Mouse (Mus musculus): Measurements from ENCODE around the gene Fat2.

Gene Fat2

GRCm38 (mm10) chr11:55336101-55336891 is at the start of gene Fat2:
Gene Fat2 (minus strand): TSS chr11:55336564.
- DNase-seq: no peak

DNA sequence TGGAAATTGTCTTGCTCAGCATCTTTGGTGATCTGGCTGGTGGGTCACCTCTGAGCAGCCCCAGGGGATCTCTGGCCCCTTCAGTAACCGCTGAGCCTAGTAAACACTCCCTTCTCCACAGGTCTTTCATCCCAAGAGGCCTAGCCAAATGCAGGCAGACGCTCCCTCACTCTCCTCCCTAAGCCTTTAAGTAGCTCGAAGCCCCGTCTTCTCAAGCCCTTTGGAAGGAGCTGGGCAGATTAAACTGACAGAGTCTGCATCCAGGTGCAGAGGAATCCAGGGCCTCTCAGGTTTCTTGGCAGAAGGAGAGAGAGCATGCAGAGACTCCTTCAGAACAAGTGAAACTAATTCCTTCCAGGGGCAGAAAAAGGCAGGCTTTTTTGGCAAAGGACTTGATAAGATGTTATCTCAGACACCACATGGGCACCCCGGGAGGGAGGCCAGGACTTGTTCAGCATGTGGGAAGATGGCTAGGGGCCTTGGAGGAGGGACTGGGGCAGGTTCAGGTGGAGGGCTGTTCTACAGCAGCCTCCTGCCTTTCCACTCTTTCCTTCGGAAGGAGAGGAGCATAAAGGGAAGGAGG is 47.2 kb upstream of the Fat2 start:
- DNase-seq: no peak

GRCm38 (mm10) chr11:55380908-55381307 is 44.5 kb upstream of the Fat2 start:
- no peak for DNase-seq

GRCm38 (mm10) chr11:55378371-55378770 is 42.0 kb upstream of the Fat2 start:
- DNase-seq: no peak

- peak; percentile 13 to 23 for DNase-seq
These were observed 37.5 kb upstream of the Fat2 start for GRCm38 (mm10) chr11:55373838-55374237.

DNA sequence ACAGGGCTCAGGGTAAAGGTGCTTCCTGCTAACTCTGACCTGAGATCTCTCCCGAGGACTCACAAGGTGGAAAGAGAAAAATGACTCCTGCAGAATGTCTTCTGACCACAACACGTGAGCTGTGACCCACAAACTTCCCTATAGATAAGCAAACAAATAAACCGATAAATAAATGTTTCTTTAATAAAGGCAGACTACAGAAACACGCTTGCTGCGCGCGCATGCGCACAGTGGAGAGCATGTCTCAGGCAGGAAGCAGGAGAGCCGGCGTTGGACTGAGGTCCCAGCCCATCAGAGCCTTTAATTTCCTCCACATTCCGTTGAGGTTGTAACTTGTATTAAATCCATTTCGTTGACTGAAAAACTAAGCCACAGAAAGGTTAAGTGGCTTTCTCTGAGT is 37.0 kb upstream of the Fat2 start:
- DNase-seq: no peak

DNA sequence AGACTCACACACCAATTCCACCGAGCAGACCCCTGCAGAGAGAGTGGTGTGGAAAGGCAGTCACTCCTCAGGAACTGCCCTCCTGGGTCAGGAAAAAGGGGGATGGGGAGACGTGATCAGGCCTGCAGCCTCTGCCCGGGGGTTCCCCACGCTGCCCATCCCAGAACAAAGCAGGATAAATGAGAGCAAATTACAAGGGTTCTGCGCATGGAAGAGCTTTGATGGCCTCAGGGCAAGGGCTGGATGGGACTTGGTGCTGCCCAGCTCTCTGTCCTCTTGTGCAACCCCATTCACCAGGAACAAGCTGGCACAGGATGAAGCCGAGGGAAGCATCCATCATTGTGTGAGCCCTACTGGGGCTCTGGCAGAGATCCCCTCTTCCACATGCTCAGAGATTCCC is 35.6 kb upstream of the Fat2 start:
- DNase-seq: no peak

DNA sequence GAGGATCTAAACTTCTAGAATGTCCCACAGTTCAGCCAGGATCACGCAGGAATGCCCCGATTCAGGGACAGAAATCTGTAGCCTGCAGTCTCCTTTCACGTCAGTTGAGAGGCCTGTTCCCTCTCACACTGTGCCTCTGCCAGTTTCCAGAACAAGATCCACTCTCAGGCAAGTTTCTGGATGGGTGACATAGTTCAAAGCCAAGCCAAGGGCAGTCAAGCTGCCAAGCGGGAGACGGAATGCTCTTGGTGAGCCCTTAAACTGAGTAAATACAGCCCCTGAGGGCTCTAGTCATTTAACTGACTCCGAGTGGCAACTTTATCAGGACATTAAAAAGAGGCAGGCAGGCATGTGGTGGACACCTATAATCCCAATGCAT is 32.7 kb upstream of the Fat2 start:
- no peak for DNase-seq

DNA sequence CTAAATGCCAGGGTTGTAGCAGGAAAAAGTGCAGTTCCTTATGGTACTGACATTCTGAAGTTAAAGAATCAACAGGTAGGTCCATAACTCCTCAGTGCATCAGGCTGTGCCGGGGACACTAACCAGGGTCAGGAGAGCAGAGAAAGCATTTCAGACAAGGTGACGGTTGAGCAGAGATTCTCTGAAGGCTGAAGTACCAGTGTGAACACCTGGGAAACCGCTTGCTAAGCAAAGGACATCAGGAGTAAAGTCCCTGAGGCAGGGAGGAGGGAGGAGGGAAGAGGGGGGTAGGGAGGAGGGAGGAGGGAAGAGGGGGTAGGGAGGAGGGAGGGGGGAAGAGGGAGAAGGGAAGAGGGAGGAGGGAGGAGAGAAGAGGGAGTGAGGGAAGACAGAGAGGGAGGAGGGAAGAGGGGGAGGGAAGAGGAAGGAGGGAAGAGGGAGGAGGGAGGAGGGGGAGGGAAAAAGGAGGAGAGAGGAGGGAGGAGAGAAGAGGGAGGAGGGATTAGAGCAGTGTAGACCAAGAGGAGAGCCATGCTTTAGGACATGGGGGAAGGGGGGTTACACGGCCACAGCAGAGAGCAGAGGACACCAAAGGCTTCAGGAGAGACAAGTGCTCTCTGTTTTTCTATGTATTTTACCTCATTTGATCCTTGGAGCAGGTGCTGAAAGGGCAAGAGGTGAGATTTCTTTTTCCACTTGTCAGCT is 32.2 kb upstream of the Fat2 start:
- no peak for DNase-seq

GRCm38 (mm10) chr11:55367783-55368182 is 31.4 kb upstream of the Fat2 start:
- no peak for DNase-seq

GRCm38 (mm10) chr11:55365840-55366239 is 29.5 kb upstream of the Fat2 start:
- no peak for DNase-seq

DNA sequence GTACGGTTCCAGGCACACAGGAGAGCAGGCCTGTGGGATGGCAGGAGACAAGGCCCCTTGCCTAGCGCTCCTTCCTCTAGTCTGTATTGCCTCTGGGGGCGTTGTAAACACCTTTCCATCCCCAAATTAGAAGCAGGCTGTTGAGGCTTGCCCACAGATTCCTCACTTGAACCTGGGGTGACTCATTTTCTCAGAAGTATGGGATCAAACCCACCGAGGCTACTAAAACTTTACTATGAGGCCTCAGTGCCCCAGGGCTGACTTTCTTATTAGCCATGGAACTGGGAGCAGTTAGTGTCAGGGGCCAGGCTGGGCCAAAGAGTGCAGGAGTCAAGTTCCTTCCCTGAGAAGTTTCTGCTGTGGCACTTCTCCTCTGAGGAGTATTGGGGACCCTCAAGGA is 28.9 kb upstream of the Fat2 start:
- DNase-seq: no peak

DNA sequence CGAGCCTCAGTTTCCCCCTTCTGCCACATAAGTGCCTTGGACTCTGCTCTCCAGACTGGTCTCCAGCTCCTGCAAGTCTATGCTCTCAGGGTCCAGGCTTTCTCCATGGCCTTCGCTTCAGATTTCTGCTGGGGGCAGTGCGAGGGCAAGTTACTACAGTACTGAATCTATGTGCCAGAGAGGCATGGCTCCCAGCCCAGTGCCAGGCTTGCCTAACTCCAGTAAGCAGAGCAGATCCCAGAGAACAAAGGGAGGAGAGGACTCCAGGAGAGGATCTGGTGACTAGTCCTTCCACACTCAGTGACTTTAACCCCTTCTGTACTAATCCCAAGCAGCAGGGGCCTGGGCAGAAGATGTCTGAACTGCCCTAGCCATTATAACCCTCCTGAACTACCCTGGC is 28.3 kb upstream of the Fat2 start:
- DNase-seq: no peak

- no peak for DNase-seq
These were observed 21.9 kb upstream of the Fat2 start for GRCm38 (mm10) chr11:55358094-55358783.

DNA sequence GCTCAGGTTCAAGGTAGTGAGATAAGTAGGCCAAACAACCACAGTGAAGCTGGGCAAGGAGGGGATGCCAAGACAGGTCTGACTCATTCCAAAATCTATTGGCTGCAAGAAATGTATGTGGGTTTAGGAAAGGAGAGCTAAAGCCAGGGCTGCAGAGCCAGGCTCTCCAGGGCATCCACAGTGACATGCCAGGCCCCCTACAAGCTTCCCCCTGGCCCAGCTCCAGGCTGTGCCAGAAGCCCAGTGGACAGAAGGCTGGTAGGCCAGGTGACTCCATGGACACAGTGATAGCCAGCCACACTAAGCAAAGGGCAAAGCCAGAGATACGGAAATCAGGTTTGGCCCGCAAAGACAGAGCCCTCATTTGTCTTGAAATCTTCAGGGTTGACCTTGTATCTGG is 20.5 kb upstream of the Fat2 start:
- no peak for DNase-seq

DNA sequence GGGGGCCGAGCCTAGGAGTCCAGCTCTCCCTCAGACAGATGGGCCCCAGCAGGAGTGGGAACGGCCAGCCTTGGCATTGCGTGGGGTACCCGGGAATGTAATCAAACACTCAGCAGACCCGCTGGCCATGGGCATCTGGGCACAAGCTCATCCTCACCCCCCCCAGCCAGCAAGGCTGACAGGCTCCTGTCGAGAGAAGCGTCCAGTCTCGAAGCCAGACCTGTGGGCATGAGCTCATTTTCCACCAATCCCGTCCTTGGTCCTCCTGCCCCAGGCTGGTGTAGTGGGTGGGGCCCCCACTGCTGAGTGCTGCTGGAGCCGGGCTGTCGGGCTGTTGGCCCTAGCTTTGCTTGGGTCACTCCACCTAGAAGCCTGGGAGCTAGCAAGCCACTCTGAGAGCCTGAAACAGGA is 5.6 kb upstream of the Fat2 start:
- DNase-seq: no peak

DNA sequence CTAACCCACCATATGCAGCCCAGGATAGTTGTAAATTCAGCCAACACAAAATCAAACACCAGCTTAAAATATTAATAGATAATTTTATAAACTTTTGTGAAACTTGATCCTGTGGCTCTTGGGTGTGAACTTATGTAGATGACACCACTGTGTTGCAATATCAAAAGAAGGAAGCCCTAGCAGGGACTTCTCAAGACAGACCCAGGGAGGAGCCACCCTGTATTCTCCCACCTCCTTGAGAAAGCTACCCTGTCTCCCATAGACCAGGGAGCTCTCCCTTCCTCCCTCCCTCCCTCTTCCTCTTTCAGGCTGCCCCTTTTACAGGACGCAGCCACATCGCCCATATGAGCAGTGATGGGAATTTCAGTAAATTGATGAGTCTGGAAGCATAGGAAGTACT is 4.4 kb upstream of the Fat2 start:
- DNase-seq: no peak

- DNase-seq: no peak
These were observed 837 bp upstream of the Fat2 start for GRCm38 (mm10) chr11:55337032-55337769.

GRCm38 (mm10) chr11:55335314-55336076 is 869 bp downstream of the Fat2 start:
- DNase-seq: no peak

DNA sequence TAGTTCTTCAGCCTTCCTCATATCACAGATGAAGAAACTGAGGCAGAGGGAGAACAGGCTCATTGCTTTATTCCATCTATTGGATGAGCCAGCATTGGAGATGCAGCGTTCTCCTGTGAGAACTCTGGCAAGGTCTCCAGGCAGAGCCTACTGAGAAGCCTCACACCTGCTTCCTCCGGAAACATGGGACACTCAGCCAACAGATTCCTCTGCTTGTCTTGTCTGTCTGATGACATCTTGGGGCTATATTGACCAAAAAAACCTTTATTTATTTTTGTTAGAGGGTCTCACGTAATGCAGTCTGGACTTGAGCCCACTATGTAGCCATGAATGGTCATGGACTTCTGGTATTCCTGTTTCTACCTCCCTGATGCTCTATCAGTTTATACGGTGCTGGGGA is 1.8 kb downstream of the Fat2 start:
- DNase-seq: no peak

DNA sequence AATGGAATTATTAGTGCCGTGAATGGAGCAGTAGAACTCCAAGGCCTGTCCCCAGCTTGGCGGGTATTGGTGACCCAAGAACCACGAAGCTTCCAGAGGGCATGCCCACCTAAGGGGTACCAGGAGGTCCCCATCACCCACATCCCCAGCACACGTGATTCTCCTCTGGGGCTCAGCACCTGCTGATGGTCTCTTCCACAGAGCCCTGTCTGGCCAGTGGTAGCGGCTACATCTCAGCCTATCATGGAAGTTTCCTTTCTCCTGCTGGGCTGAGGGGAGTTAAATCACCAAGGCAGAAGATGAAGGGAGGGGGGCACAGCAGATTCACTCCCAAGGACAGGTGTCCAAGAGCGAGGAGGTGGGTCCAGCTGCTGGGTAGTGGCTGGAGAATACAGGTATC is 2.3 kb downstream of the Fat2 start:
- DNase-seq: no peak

All from thymus, postnatal 36 days (tissue).